Mouse (Mus musculus): ENCODE data around the gene Fars2. TPM values are rescaled to one million over a fixed set of nuclear protein-coding genes. Genes with fewer than 3 reads are reported as not detected.

Gene Fars2
- polyA plus RNA-seq, 1 experiment from 2014 or later = 22.3 TPM

- no peak overlapping the region for H3K4me3 ChIP-seq (ENCODE audit: low read depth, low read length)
- WGBS = 88% methylated on average over 5 of the region's 5 CpGs
- no peak overlapping the region for H3K9ac ChIP-seq (ENCODE audit: low read length)
- no peaks in the 10 kb centered on the region for H3K36me3 ChIP-seq (ENCODE audit: control insufficient read depth, insufficient read depth, low read length)
- no peaks in the 10 kb centered on the region for H3K9me3 ChIP-seq (ENCODE audit: control insufficient read depth, low read length)
- H3K27me3 ChIP-seq (ENCODE audit: control insufficient read depth, insufficient read depth, low read length) = no peaks in the 10 kb centered on the region
- ATAC-seq (ENCODE audit: insufficient read depth, low FRiP score, low TSS enrichment) (no peak), DNase-seq (ENCODE audit: low spot score) (no peak)
- no peak overlapping the region for H3K4me2 ChIP-seq (ENCODE audit: low read depth)
- H3K4me1 ChIP-seq (ENCODE audit: control insufficient read depth, insufficient read depth, low read length) = no peaks in the 10 kb centered on the region
- H3K27ac ChIP-seq (ENCODE audit: low read depth, low read length) = no peak overlapping the region
These were observed 20.4 kb upstream of the Fars2 start for GRCm38 (mm10) chr13:36096684-36097383.

- no peak for ATAC-seq (ENCODE audit: insufficient read depth, low FRiP score, low TSS enrichment)
- H3K27me3 ChIP-seq (ENCODE audit: control insufficient read depth, insufficient read depth, low read length) = no peaks in the 10 kb centered on the region
- no peaks in the 10 kb centered on the region for H3K36me3 ChIP-seq (ENCODE audit: control insufficient read depth, insufficient read depth, low read length)
- no peak overlapping the region for H3K9ac ChIP-seq (ENCODE audit: low read length)
- no peak overlapping the region for H3K4me3 ChIP-seq (ENCODE audit: low read depth, low read length)
- WGBS = 77% methylated on average over 6 of the region's 6 CpGs
- no peak overlapping the region for H3K27ac ChIP-seq (ENCODE audit: low read depth, low read length)
- no peak for DNase-seq (ENCODE audit: low spot score)
- no peaks in the 10 kb centered on the region for H3K9me3 ChIP-seq (ENCODE audit: control insufficient read depth, low read length)
- no peaks in the 10 kb centered on the region for H3K4me1 ChIP-seq (ENCODE audit: control insufficient read depth, insufficient read depth, low read length)
- no peak overlapping the region for H3K4me2 ChIP-seq (ENCODE audit: low read depth)
These were observed 11.6 kb upstream of the Fars2 start for GRCm38 (mm10) chr13:36105591-36105990.

- Histone ChIP-seq H3K27ac (ENCODE audit: low read depth, low read length) (no peak overlapping the region), H3K4me2 (ENCODE audit: low read depth) (no peak overlapping the region), H3K9ac (ENCODE audit: low read length) (no peak overlapping the region), H3K4me3 (ENCODE audit: low read depth, low read length) (no peak overlapping the region), H3K4me1 (ENCODE audit: control insufficient read depth, insufficient read depth, low read length) (no peaks in the 10 kb centered on the region), H3K9me3 (ENCODE audit: control insufficient read depth, low read length) (no peaks in the 10 kb centered on the region), H3K27me3 (ENCODE audit: control insufficient read depth, insufficient read depth, low read length) (no peaks in the 10 kb centered on the region), H3K36me3 (ENCODE audit: control insufficient read depth, insufficient read depth, low read length) (no peaks in the 10 kb centered on the region)
- no peak for ATAC-seq (ENCODE audit: insufficient read depth, low FRiP score, low TSS enrichment)
- WGBS = 97% methylated on average over 4 of the region's 4 CpGs
- no peak for DNase-seq (ENCODE audit: low spot score)
These were observed 8.7 kb upstream of the Fars2 start for GRCm38 (mm10) chr13:36108528-36108927.

- Histone ChIP-seq H3K9ac (ENCODE audit: low read length) (no peak overlapping the region), H3K9me3 (ENCODE audit: control insufficient read depth, low read length) (no peaks in the 10 kb centered on the region), H3K4me1 (ENCODE audit: control insufficient read depth, insufficient read depth, low read length) (no peaks in the 10 kb centered on the region), H3K4me3 (ENCODE audit: low read depth, low read length) (no peak overlapping the region), H3K27ac (ENCODE audit: low read depth, low read length) (no peak overlapping the region), H3K4me2 (ENCODE audit: low read depth) (no peak overlapping the region), H3K27me3 (ENCODE audit: control insufficient read depth, insufficient read depth, low read length) (no peaks in the 10 kb centered on the region), H3K36me3 (ENCODE audit: control insufficient read depth, insufficient read depth, low read length) (no peaks in the 10 kb centered on the region)
- 93% methylated on average over 2 of the region's 2 CpGs for WGBS
- no peak for DNase-seq (ENCODE audit: low spot score)
- ATAC-seq (ENCODE audit: insufficient read depth, low FRiP score, low TSS enrichment) = no peak
These were observed 5.9 kb upstream of the Fars2 start for GRCm38 (mm10) chr13:36111331-36111730.

GRCm38 (mm10) chr13:36113181-36113580, 4.0 kb upstream of the Fars2 start:
- Histone ChIP-seq H3K36me3 (ENCODE audit: control insufficient read depth, insufficient read depth, low read length) (no peaks in the 10 kb centered on the region), H3K9me3 (ENCODE audit: control insufficient read depth, low read length) (no peaks in the 10 kb centered on the region), H3K9ac (ENCODE audit: low read length) (no peak overlapping the region), H3K4me2 (ENCODE audit: low read depth) (no peak overlapping the region), H3K4me3 (ENCODE audit: low read depth, low read length) (no peak overlapping the region), H3K27me3 (ENCODE audit: control insufficient read depth, insufficient read depth, low read length) (no peaks in the 10 kb centered on the region), H3K4me1 (ENCODE audit: control insufficient read depth, insufficient read depth, low read length) (no peaks in the 10 kb centered on the region), H3K27ac (ENCODE audit: low read depth, low read length) (no peak overlapping the region)
- 79% methylated on average over 5 of the region's 5 CpGs for WGBS
- ATAC-seq (ENCODE audit: insufficient read depth, low FRiP score, low TSS enrichment) = no peak
- DNase-seq (ENCODE audit: low spot score) = no peak

- DNase-seq (ENCODE audit: low spot score) = no peak
- no peaks in the 10 kb centered on the region for H3K4me1 ChIP-seq (ENCODE audit: control insufficient read depth, insufficient read depth, low read length)
- peak; percentile 3; the same call in 1 of the 2 replicates for ATAC-seq (ENCODE audit: insufficient read depth, low FRiP score, low TSS enrichment)
- no peaks in the 10 kb centered on the region for H3K27me3 ChIP-seq (ENCODE audit: control insufficient read depth, insufficient read depth, low read length)
- no peaks in the 10 kb centered on the region for H3K36me3 ChIP-seq (ENCODE audit: control insufficient read depth, insufficient read depth, low read length)
- H3K27ac ChIP-seq (ENCODE audit: low read depth, low read length) = no peak overlapping the region
- 9% methylated on average over 21 of the region's 21 CpGs for WGBS
- peak overlapping the region; percentile 73 for H3K4me2 ChIP-seq (ENCODE audit: low read depth)
- peak overlapping the region; percentile 68 for H3K4me3 ChIP-seq (ENCODE audit: low read depth, low read length)
- H3K9ac ChIP-seq (ENCODE audit: low read length) = peak overlapping the region; percentile 71
- no peaks in the 10 kb centered on the region for H3K9me3 ChIP-seq (ENCODE audit: control insufficient read depth, low read length)
These were observed 581 bp upstream of the Fars2 start for GRCm38 (mm10) chr13:36116520-36117142.

DNA sequence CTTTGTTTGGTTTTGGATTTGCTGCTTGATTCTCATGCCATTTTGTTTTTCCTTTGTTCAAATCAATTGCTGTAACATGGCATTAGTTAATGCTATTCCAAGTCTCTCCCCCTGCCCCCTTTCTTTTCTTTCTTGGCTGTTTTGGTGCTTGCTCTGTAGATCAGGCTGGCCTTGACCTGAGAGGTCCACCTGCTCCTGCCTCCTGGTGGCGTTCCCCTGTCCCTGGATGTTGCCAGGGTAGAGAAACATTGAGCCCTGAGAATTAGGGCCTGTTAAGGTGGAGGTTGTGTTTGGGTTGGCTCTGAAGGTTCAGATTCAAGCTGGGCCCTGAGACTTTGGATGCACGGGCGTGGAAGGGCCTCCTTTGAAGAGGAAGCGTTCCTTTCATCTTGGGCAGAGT, 2.5 kb downstream of the Fars2 start:
- H3K27me3 ChIP-seq (ENCODE audit: control insufficient read depth, insufficient read depth, low read length) = no peaks in the 10 kb centered on the region
- 78% methylated on average over 4 of the region's 4 CpGs for WGBS
- no peaks in the 10 kb centered on the region for H3K9me3 ChIP-seq (ENCODE audit: control insufficient read depth, low read length)
- no peaks in the 10 kb centered on the region for H3K36me3 ChIP-seq (ENCODE audit: control insufficient read depth, insufficient read depth, low read length)
- no peak overlapping the region for H3K9ac ChIP-seq (ENCODE audit: low read length)
- no peaks in the 10 kb centered on the region for H3K4me1 ChIP-seq (ENCODE audit: control insufficient read depth, insufficient read depth, low read length)
- DNase-seq (ENCODE audit: low spot score) (no peak), ATAC-seq (ENCODE audit: insufficient read depth, low FRiP score, low TSS enrichment) (no peak)
- no peak overlapping the region for H3K27ac ChIP-seq (ENCODE audit: low read depth, low read length)
- no peak overlapping the region for H3K4me3 ChIP-seq (ENCODE audit: low read depth, low read length)
- H3K4me2 ChIP-seq (ENCODE audit: low read depth) = no peak overlapping the region

DNA sequence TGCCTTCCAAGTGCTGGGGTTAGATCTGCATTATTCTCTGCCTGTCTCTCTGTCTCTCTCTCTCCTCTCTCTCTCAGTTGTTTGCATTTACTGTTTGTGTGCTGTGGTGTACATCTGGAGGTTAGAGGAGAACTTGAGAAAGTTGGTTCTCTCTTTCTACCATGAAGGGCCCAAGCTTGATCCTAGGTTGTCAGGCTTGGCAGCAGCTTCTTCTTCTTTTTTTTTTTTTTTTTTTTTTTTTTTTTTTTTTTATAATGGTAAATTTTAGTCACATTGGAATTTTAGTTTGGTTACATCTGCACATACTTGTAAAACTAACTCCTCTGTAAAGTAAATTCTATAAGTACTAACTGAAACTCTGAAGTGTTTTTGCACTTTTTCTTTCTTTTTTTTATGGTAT, 3.4 kb downstream of the Fars2 start:
- no peaks in the 10 kb centered on the region for H3K4me1 ChIP-seq (ENCODE audit: control insufficient read depth, insufficient read depth, low read length)
- no peak for DNase-seq (ENCODE audit: low spot score)
- no peak overlapping the region for H3K27ac ChIP-seq (ENCODE audit: low read depth, low read length)
- no peaks in the 10 kb centered on the region for H3K36me3 ChIP-seq (ENCODE audit: control insufficient read depth, insufficient read depth, low read length)
- no peak for ATAC-seq (ENCODE audit: insufficient read depth, low FRiP score, low TSS enrichment)
- H3K4me3 ChIP-seq (ENCODE audit: low read depth, low read length) = no peak overlapping the region
- H3K9me3 ChIP-seq (ENCODE audit: control insufficient read depth, low read length) = no peaks in the 10 kb centered on the region
- no peak overlapping the region for H3K4me2 ChIP-seq (ENCODE audit: low read depth)
- no peak overlapping the region for H3K9ac ChIP-seq (ENCODE audit: low read length)
- no peaks in the 10 kb centered on the region for H3K27me3 ChIP-seq (ENCODE audit: control insufficient read depth, insufficient read depth, low read length)

DNA sequence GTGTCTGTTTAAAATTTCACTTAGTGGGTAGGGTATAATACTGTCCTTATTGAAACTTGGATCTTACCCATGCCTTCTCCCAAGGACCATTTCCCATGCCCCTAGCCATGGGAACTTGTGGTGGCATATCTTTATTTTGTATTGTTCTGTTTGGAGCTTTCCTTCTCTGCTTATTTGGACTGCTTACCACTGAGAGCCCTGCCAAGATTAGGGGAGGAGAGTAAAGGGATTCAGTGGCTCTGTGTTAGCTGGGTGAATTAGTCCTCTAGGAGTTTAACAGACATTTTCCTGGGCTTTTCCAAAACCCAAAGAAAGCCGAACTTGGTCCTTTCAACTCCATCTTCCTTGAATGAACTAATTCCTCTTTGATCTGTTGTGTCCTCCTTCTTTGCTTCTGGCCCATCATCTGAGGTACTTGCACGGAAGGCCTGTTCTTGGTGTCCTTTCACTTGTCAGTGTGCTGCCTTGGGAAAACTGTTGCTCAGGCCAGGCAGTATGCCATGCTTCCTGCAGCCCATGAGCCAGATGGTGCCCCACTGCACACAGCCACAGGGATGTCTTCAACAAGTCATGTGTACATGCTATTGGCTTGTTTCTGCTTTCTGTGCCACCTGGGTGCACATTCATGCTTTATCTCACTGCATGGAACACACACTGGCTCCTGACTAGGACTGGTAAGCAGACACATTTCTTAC, 12.3 kb downstream of the Fars2 start:
- Histone ChIP-seq H3K9me3 (ENCODE audit: control insufficient read depth, low read length) (no peaks in the 10 kb centered on the region), H3K4me2 (ENCODE audit: low read depth) (no peak overlapping the region), H3K9ac (ENCODE audit: low read length) (no peak overlapping the region), H3K4me1 (ENCODE audit: control insufficient read depth, insufficient read depth, low read length) (no peaks in the 10 kb centered on the region), H3K27me3 (ENCODE audit: control insufficient read depth, insufficient read depth, low read length) (no peaks in the 10 kb centered on the region), H3K4me3 (ENCODE audit: low read depth, low read length) (no peak overlapping the region), H3K36me3 (ENCODE audit: control insufficient read depth, insufficient read depth, low read length) (no peaks in the 10 kb centered on the region), H3K27ac (ENCODE audit: low read depth, low read length) (no peak overlapping the region)
- 93% methylated on average over 2 of the region's 2 CpGs for WGBS
- no peak for ATAC-seq (ENCODE audit: insufficient read depth, low FRiP score, low TSS enrichment)
- DNase-seq (ENCODE audit: low spot score) = no peak

All from neural tube, embryonic 11.5 days (tissue).